Mouse (Mus musculus) liver, embryonic 12.5 days (tissue): Measurements from ENCODE around the gene Il31. TPM values are rescaled to one million over a fixed set of nuclear protein-coding genes. Genes with fewer than 3 reads are reported as not detected.

Experiments used
- ATAC-seq: fragments of 200-750 bp; cut with Nextera tagmentation; 2 replicates; pipeline ENCODE4 v1.8.0; 2017; ENCODE audit warnings: moderate number of reproducible peaks, mild to moderate bottlenecking, moderate library complexity
- H3K27ac ChIP-seq: fragments of 300-500 bp; sonication (generic); 2 replicates; pipeline ENCODE4 v1.5.1; 2016; ENCODE audit warnings: mild to moderate bottlenecking
- H3K27me3 ChIP-seq: fragments of 300-500 bp; sonication (generic); replicated peaks from 2 replicates; pipeline ENCODE4 v1.6.1; 2016; ENCODE audit warnings: mild to moderate bottlenecking, moderate library complexity
- H3K36me3 ChIP-seq: fragments of 300-500 bp; sonication (generic); 2 replicates; pipeline ENCODE4 v1.6.1; 2016; ENCODE audit warnings: mild to moderate bottlenecking, moderate library complexity
- H3K4me1 ChIP-seq: fragments of 300-500 bp; sonication (generic); 2 replicates; pipeline ENCODE4 v1.6.1; 2016
- H3K4me2 ChIP-seq: fragments of 300-500 bp; sonication (generic); 2 replicates; pipeline ENCODE4 v1.6.1; 2016; ENCODE audit warnings: mild to moderate bottlenecking, moderate library complexity
- H3K4me3 ChIP-seq: fragments of 300-500 bp; sonication (generic); 2 replicates; pipeline ENCODE4 v1.5.1; 2016; ENCODE audit warnings: mild to moderate bottlenecking, moderate library complexity
- H3K9ac ChIP-seq: fragments of 300-500 bp; sonication (generic); 2 replicates; pipeline ENCODE4 v1.6.1; 2016; ENCODE audit warnings: mild to moderate bottlenecking, moderate library complexity
- H3K9me3 ChIP-seq: fragments of 300-500 bp; sonication (generic); replicated peaks from 2 replicates; pipeline ENCODE4 v1.6.1; 2016; ENCODE audit warnings: mild to moderate bottlenecking, moderate library complexity
- WGBS: fragments of 180-500 bp; shearing (Covaris S2); methylation state at CpG from one replicate; pipeline ENCODE4 v1.1.7; 2016; ENCODE audit not compliant: insufficient replicate concordance; 5-methylcytosine and 5-hydroxymethylcytosine counted together
- polyA plus RNA-seq: library from polyadenylated mRNA; unstranded; fragments of >200 nt; fragmentation: Nextera tagmentation; extraction: Ambion mirVana; gene quantifications from 2 replicates; pipeline ENCODE4 v1.2.1, GENCODE M21; 2016

Gene Il31
- polyA plus RNA-seq, 1 experiment from 2014 or later = not detected

- no peak overlapping the region for H3K27ac ChIP-seq
- H3K4me2 ChIP-seq = no peak overlapping the region
- no peak for ATAC-seq
- H3K4me1 ChIP-seq = peaks cover 7% of the 10 kb centered on the region
- H3K9me3 ChIP-seq = no peaks in the 10 kb centered on the region
- no peaks in the 10 kb centered on the region for H3K27me3 ChIP-seq
- no peaks in the 10 kb centered on the region for H3K36me3 ChIP-seq
- H3K9ac ChIP-seq = no peak overlapping the region
- WGBS = 32% methylated on average over 5 of the region's 5 CpGs
- H3K4me3 ChIP-seq = no peak overlapping the region
These were observed 27.9 kb downstream of the Il31 start for GRCm38 (mm10) chr5:123461420-123461819.

DNA sequence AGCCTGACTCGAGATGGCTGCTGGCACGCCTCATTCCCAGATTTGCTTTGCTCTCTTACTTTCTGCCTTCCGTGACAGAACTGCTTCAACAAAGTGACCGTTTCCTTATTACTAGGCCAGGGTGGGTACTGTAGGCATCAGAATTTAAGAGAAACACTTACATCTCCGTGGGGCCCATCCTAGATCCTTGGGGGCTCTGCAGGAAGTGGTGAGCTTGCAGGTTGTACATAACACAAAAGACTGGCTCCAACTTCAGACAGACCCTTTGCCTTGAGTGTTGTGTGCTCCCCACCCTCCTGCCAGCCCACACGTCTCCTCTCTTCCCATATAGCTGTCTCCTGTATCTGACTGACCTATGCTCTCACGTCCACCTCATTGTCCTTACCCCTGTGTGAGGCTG is 37.4 kb downstream of the Il31 start:
- H3K36me3 ChIP-seq = peaks cover 80% of the 10 kb centered on the region
- H3K27me3 ChIP-seq = no peaks in the 10 kb centered on the region
- 74% methylated on average over 7 of the region's 7 CpGs for WGBS

GRCm38 (mm10) chr5:123444849-123445334 is 44.4 kb downstream of the Il31 start:
- Histone ChIP-seq H3K4me3 (no peak overlapping the region), H3K27me3 (no peaks in the 10 kb centered on the region), H3K27ac (no peak overlapping the region), H3K9me3 (no peaks in the 10 kb centered on the region), H3K9ac (no peak overlapping the region), H3K4me1 (no peaks in the 10 kb centered on the region), H3K4me2 (no peak overlapping the region), H3K36me3 (peaks cover 79% of the 10 kb centered on the region)
- 79% methylated on average over 5 of the region's 5 CpGs for WGBS
- no peak for ATAC-seq

More for the DNA sequence above, 37.4 kb downstream of the Il31 start:
- Histone ChIP-seq H3K4me3 (no peak overlapping the region), H3K4me2 (no peak overlapping the region), H3K9ac (no peak overlapping the region), H3K4me1 (no peaks in the 10 kb centered on the region), H3K27ac (no peak overlapping the region), H3K9me3 (no peaks in the 10 kb centered on the region)
- ATAC-seq = no peak

GRCm38 (mm10) chr5:123444069-123444468 is 45.2 kb downstream of the Il31 start:
- no peak overlapping the region for H3K4me2 ChIP-seq
- H3K4me1 ChIP-seq = no peaks in the 10 kb centered on the region
- H3K36me3 ChIP-seq = peaks cover 71% of the 10 kb centered on the region
- 51% methylated on average over 4 of the region's 4 CpGs for WGBS
- no peak overlapping the region for H3K27ac ChIP-seq
- H3K9ac ChIP-seq = no peak overlapping the region
- H3K27me3 ChIP-seq = no peaks in the 10 kb centered on the region
- no peak overlapping the region for H3K4me3 ChIP-seq
- no peaks in the 10 kb centered on the region for H3K9me3 ChIP-seq
- no peak for ATAC-seq

- H3K4me3 ChIP-seq = no peak overlapping the region
- no peak overlapping the region for H3K9ac ChIP-seq
- H3K9me3 ChIP-seq = no peaks in the 10 kb centered on the region
- no peaks in the 10 kb centered on the region for H3K4me1 ChIP-seq
- H3K27me3 ChIP-seq = no peaks in the 10 kb centered on the region
- H3K36me3 ChIP-seq = peaks cover 60% of the 10 kb centered on the region
- H3K27ac ChIP-seq = no peak overlapping the region
- WGBS = 85% methylated on average over 3 of the region's 3 CpGs
- no peak overlapping the region for H3K4me2 ChIP-seq
- ATAC-seq = no peak
These were observed 47.0 kb downstream of the Il31 start for GRCm38 (mm10) chr5:123442283-123442682.

GRCm38 (mm10) chr5:123440664-123441063 is 48.6 kb downstream of the Il31 start:
- Histone ChIP-seq H3K4me3 (no peak overlapping the region), H3K9me3 (no peaks in the 10 kb centered on the region), H3K4me2 (no peak overlapping the region), H3K4me1 (peaks cover 3% of the 10 kb centered on the region; the same call in 1 of the 2 replicates), H3K27ac (no peak overlapping the region), H3K27me3 (no peaks in the 10 kb centered on the region), H3K36me3 (peaks cover 45% of the 10 kb centered on the region), H3K9ac (no peak overlapping the region)
- ATAC-seq = no peak
- WGBS = 70% methylated on average over 4 of the region's 4 CpGs

GRCm38 (mm10) chr5:123439941-123440340 is 49.3 kb downstream of the Il31 start:
- H3K4me2 ChIP-seq = no peak overlapping the region
- H3K4me1 ChIP-seq = peaks cover 4% of the 10 kb centered on the region; the same call in 1 of the 2 replicates
- H3K9ac ChIP-seq = no peak overlapping the region
- H3K27me3 ChIP-seq = no peaks in the 10 kb centered on the region
- H3K27ac ChIP-seq = no peak overlapping the region
- ATAC-seq = no peak
- H3K36me3 ChIP-seq = peaks cover 38% of the 10 kb centered on the region
- no peaks in the 10 kb centered on the region for H3K9me3 ChIP-seq
- no peak overlapping the region for H3K4me3 ChIP-seq
- 76% methylated on average over 4 of the region's 4 CpGs for WGBS

DNA sequence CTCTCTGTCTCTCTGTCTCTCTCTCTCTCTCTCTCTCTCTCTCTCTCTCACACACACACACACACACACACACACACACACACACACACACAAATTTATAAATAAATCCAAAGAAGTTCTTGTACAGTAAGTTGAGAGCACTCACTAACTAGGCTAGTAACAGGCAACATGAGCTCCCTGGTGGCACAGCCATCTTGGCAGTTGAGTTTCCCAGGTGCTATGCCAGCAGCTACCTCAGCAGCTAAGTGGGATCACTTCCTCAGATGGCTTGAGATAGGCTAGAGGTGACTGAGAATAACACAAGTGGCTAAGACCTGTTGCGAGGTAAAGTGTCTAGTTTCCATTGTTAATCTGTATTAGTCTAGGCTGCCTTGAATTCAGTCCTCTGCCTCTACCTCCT is 50.0 kb downstream of the Il31 start:
- Histone ChIP-seq H3K9ac (no peak overlapping the region), H3K27me3 (no peaks in the 10 kb centered on the region), H3K27ac (no peak overlapping the region), H3K4me2 (no peak overlapping the region), H3K4me3 (no peak overlapping the region), H3K36me3 (peaks cover 32% of the 10 kb centered on the region), H3K9me3 (no peaks in the 10 kb centered on the region), H3K4me1 (peaks cover 4% of the 10 kb centered on the region; the same call in 1 of the 2 replicates)
- no peak for ATAC-seq
- 71% methylated on average over 1 of the region's 1 CpGs for WGBS

DNA sequence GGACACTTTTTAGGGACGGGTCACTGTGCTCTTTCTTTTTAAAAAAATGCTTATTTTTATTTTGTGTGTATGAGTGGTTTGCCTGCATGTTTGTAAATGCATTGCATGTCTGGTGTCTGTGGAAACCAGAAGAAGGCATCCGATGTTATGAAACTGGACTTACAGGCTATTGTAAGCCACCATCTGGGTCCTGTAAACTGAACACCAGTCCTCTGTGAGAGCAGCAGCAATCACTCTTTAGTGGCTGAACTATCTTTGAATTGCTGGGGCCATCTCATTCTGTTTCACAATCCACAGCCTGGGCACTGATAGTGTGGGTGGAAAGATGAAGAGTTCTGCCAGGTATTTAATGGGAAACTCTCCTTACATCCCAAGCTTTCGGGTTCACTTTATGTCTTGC is 50.9 kb downstream of the Il31 start:
- H3K4me3 ChIP-seq = no peak overlapping the region
- 79% methylated on average over 3 of the region's 3 CpGs for WGBS
- H3K27me3 ChIP-seq = no peaks in the 10 kb centered on the region
- no peak overlapping the region for H3K4me2 ChIP-seq
- H3K36me3 ChIP-seq = peaks cover 26% of the 10 kb centered on the region
- H3K4me1 ChIP-seq = peaks cover 4% of the 10 kb centered on the region; the same call in 1 of the 2 replicates
- H3K9ac ChIP-seq = no peak overlapping the region
- no peaks in the 10 kb centered on the region for H3K9me3 ChIP-seq
- no peak for ATAC-seq
- no peak overlapping the region for H3K27ac ChIP-seq

GRCm38 (mm10) chr5:123436780-123437175 is 52.5 kb downstream of the Il31 start:
- no peak for ATAC-seq
- 37% methylated on average over 4 of the region's 4 CpGs for WGBS
- H3K27ac ChIP-seq = no peak overlapping the region
- no peak overlapping the region for H3K4me3 ChIP-seq
- peaks cover 4% of the 10 kb centered on the region; the same call in 1 of the 2 replicates for H3K4me1 ChIP-seq
- peaks cover 10% of the 10 kb centered on the region for H3K36me3 ChIP-seq
- no peaks in the 10 kb centered on the region for H3K27me3 ChIP-seq
- no peak overlapping the region for H3K9ac ChIP-seq
- H3K9me3 ChIP-seq = no peaks in the 10 kb centered on the region
- H3K4me2 ChIP-seq = no peak overlapping the region

DNA sequence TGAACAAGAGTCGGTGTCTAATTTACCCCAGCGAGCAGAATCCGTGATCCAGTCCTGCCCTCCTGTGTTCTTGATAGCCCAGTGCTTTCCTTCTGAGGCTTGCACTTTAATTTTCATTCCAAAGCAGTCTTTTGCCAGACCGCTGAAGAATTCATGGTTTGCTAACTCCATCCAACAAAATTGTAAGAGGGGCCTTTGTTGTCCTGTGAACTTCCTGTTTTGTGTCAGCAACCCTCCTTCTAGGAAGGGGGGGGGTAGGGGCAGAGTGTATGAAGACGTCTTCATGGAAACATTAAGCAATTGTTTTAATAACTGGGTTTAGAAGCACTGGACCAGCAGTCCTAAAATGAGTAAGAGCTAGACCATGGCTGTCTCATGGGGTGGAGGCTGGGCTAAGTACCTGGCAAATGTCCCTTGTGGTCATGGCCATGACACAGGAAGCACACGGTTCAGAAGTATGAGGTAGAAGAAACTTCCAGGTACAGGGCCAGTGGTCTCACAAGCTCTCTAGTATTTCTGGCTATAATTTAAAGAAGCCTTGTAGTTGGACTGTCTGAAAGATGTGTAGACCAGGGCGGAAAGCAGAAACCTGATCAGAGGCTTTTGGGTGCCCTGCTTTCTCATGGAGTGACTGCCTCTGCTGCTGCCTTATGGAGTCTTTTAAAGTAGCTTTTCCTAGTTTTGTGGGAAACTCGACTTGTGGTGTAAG is 53.1 kb downstream of the Il31 start:
- peaks cover 4% of the 10 kb centered on the region; the same call in 1 of the 2 replicates for H3K4me1 ChIP-seq
- no peak for ATAC-seq
- H3K9me3 ChIP-seq = no peaks in the 10 kb centered on the region
- H3K36me3 ChIP-seq = peaks cover 8% of the 10 kb centered on the region; the same call in 1 of the 2 replicates
- no peak overlapping the region for H3K4me3 ChIP-seq
- H3K27me3 ChIP-seq = no peaks in the 10 kb centered on the region
- no peak overlapping the region for H3K4me2 ChIP-seq
- H3K9ac ChIP-seq = no peak overlapping the region
- H3K27ac ChIP-seq = no peak overlapping the region
- 48% methylated on average over 8 of the region's 8 CpGs for WGBS

DNA sequence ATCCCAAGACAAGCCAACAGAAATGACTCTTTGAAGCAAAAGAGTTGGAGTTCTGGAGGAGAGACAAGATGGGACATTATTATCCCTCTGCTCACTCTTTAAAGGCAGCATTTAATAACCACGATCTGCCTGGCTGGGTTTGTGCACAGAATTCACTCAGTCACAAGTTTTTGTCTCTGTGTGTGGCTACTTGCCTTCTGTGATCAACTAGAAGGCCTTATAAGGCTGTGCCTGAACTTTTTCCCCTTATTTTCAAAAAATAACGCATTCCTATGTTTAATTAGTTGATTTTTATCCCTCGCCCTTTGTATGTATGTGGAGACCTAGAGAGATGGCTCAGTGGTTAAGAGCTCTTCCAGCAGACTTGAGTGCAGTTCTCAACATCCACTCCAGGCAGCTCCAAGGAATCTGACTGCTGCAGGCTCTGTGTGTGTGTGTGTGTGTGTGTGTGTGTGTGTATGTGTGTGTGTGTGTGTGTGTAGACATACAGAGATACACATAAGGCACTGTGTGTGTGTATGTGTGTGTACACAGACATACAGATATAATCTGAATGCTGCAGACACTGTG is 56.9 kb downstream of the Il31 start:
- ATAC-seq = no peak
- Histone ChIP-seq H3K4me3 (no peak overlapping the region), H3K9me3 (no peaks in the 10 kb centered on the region), H3K4me2 (no peak overlapping the region), H3K9ac (no peak overlapping the region), H3K4me1 (peaks cover 4% of the 10 kb centered on the region; the same call in 1 of the 2 replicates), H3K27ac (no peak overlapping the region), H3K36me3 (no peaks in the 10 kb centered on the region), H3K27me3 (no peaks in the 10 kb centered on the region)
- WGBS = 81% methylated on average over 3 of the region's 3 CpGs
